Mouse (Mus musculus) embryonic stem cell, embryonic (primary cell): ENCODE data around the gene Csmd2.

ENCODE experiments used
- CTCF ChIA-PET, 4 experiments: fragments of 300-600 bp in 2 of 4; fragments of 350-600 bp in 2 of 4; sonication (Branson Sonifier 250); formaldehyde crosslinking; loops; one replicate each; lab custom pipeline; 2022; ENCODE audit warnings: inconsistent platforms in 2 of 4; lab: Charles Lee
- POLR2A ChIA-PET, 4 experiments: fragments of 300-600 bp in 2 of 4; fragments of 350-600 bp in 2 of 4; sonication (Branson Sonifier 250); formaldehyde crosslinking; loops; one replicate each; lab custom pipeline; 2022; ENCODE audit warnings: antibody characterized with exemption in 4 of 4, inconsistent platforms in 1 of 4; lab: Charles Lee

The Csmd2 gene

GRCm38 (mm10) chr4:128124738-128125137 lies 137.1 kb downstream of the Csmd2 start:
- POLR2A ChIA-PET, result no interaction called here
- CTCF ChIA-PET, result no interaction called here

- ChIA-PET POLR2A (interaction anchor here in 1 of 4 experiments (0.9 kb wide), 1 partner anchor 11 kb away, joined by 3 read pairs; no protein-coding TSS in a partner anchor), CTCF (interaction anchor here in 1 of 4 experiments (0.8 kb wide), 1 partner anchor 33 kb away, joined by 5 read pairs; no protein-coding TSS in a partner anchor)
Measured at GRCm38 (mm10) chr4:128128546-128128945, 140.9 kb downstream of the Csmd2 start.

GRCm38 (mm10) chr4:128130611-128131142 lies 143.0 kb downstream of the Csmd2 start:
- CTCF ChIA-PET, result interaction anchor here (0.6 to 1.5 kb wide), 8 partner anchors 11 to 395 kb away, joined by 3 to 5 read pairs (median 3); no protein-coding TSS in a partner anchor
- POLR2A ChIA-PET, result interaction anchor here in 3 of 4 experiments (0.6 to 1.0 kb wide), 4 partner anchors 32 to 908 kb away, joined by 3 to 9 read pairs (median 3); no protein-coding TSS in a partner anchor

GRCm38 (mm10) chr4:128131666-128132065 lies 144.0 kb downstream of the Csmd2 start:
- CTCF ChIA-PET, result interaction anchor here in 1 of 4 experiments (1.5 kb wide), 1 partner anchor 32 kb away, joined by 5 read pairs; no protein-coding TSS in a partner anchor

GRCm38 (mm10) chr4:128132876-128133646 lies 145.4 kb downstream of the Csmd2 start:
- POLR2A ChIA-PET, result no interaction called here
- CTCF ChIA-PET, result interaction anchor here in 1 of 4 experiments (0.6 kb wide), 1 partner anchor 31 kb away, joined by 4 read pairs; no protein-coding TSS in a partner anchor

More at GRCm38 (mm10) chr4:128131666-128132065, 144.0 kb downstream of the Csmd2 start:
- POLR2A ChIA-PET, result no interaction called here

- ChIA-PET CTCF (interaction anchor here in 3 of 4 experiments (0.5 to 0.6 kb wide), 3 partner anchors 296 to 643 kb away, joined by 3 to 4 read pairs (median 3); no protein-coding TSS in a partner anchor), POLR2A (interaction anchor here in 2 of 4 experiments (0.6 to 1.3 kb wide), 5 partner anchors 29 to 793 kb away, joined by 3 to 7 read pairs (median 4); no protein-coding TSS in a partner anchor)
Measured at GRCm38 (mm10) chr4:128134348-128134994, 146.8 kb downstream of the Csmd2 start.

- CTCF ChIA-PET, result interaction anchor here in 1 of 4 experiments (0.6 kb wide), 1 partner anchor 442 kb away, joined by 3 read pairs; no protein-coding TSS in a partner anchor
Measured at GRCm38 (mm10) chr4:128135014-128135622, 147.5 kb downstream of the Csmd2 start.

GRCm38 (mm10) chr4:128139991-128140390 lies 152.3 kb downstream of the Csmd2 start:
- ChIA-PET POLR2A (interaction anchor here in 1 of 4 experiments (0.6 kb wide), 1 partner anchor 25 kb away, joined by 5 read pairs; no protein-coding TSS in a partner anchor), CTCF (no interaction called here)

More at GRCm38 (mm10) chr4:128135014-128135622, 147.5 kb downstream of the Csmd2 start:
- POLR2A ChIA-PET, result interaction anchor here in 2 of 4 experiments (0.5 to 0.9 kb wide), 3 partner anchors 29 to 926 kb away, joined by 3 to 7 read pairs (median 4); no protein-coding TSS in a partner anchor

- ChIA-PET CTCF (interaction anchor here in 2 of 4 experiments (0.6 to 1.0 kb wide), 3 partner anchors 11 to 36 kb away, joined by 3 to 24 read pairs (median 3); no protein-coding TSS in a partner anchor), POLR2A (no interaction called here)
Measured at GRCm38 (mm10) chr4:128141161-128142101, 153.8 kb downstream of the Csmd2 start.

GRCm38 (mm10) chr4:128142279-128142678 lies 154.6 kb downstream of the Csmd2 start:
- CTCF ChIA-PET, result interaction anchor here in 1 of 4 experiments (1.0 kb wide), 1 partner anchor 12 kb away, joined by 3 read pairs; no protein-coding TSS in a partner anchor
- POLR2A ChIA-PET, result no interaction called here

- CTCF ChIA-PET, result no interaction called here
- POLR2A ChIA-PET, result no interaction called here
Measured at GRCm38 (mm10) chr4:128143147-128143546, 155.5 kb downstream of the Csmd2 start.

- ChIA-PET POLR2A (no interaction called here), CTCF (no interaction called here)
Measured at GRCm38 (mm10) chr4:128149524-128149923, 161.9 kb downstream of the Csmd2 start.

- CTCF ChIA-PET, result no interaction called here
- POLR2A ChIA-PET, result no interaction called here
Measured at GRCm38 (mm10) chr4:128152066-128152465, 164.4 kb downstream of the Csmd2 start.

- ChIA-PET POLR2A (no interaction called here), CTCF (interaction anchor here in 1 of 4 experiments (0.7 kb wide), 1 partner anchor 608 kb away, joined by 4 read pairs; no protein-coding TSS in a partner anchor)
Measured at GRCm38 (mm10) chr4:128153144-128153543, 165.5 kb downstream of the Csmd2 start.

GRCm38 (mm10) chr4:128155226-128155625 lies 167.6 kb downstream of the Csmd2 start:
- CTCF ChIA-PET, result no interaction called here
- POLR2A ChIA-PET, result interaction anchor here in 2 of 4 experiments (0.6 to 1.5 kb wide), 2 partner anchors 9 to 173 kb away, joined by 3 to 7 read pairs; no protein-coding TSS in a partner anchor

GRCm38 (mm10) chr4:128160656-128161055 lies 173.0 kb downstream of the Csmd2 start:
- ChIA-PET CTCF (no interaction called here), POLR2A (no interaction called here)

- CTCF ChIA-PET, result no interaction called here
- POLR2A ChIA-PET, result no interaction called here
Measured at GRCm38 (mm10) chr4:128170181-128170580, 182.5 kb downstream of the Csmd2 start.
